Mouse (Mus musculus): ENCODE measurements around the gene Itgb5. TPM values are rescaled to one million over a fixed set of nuclear protein-coding genes. Genes with fewer than 3 reads are reported as not detected.
A peak's percentile ranks its signal among the peaks of the same experiment; 100 is the strongest.

Itgb5 gene
- polyA plus RNA-seq, 1 experiment from 2014 or later: 67.1 TPM

GRCm38 (mm10) chr16:33944772-33945171 is 115.3 kb downstream of the Itgb5 start:
- Histone ChIP-seq H3K4me3 (no peak overlapping the region), H3K9me3 (replicated peaks) (no peaks in the 10 kb centered on the region), H3K36me3 (peaks cover 69% of the 10 kb centered on the region), H3K27ac (peak overlapping the region; percentile 80), H3K4me1 (peaks cover 76% of the 10 kb centered on the region), H3K27me3 (ENCODE audit: low read depth, poor library complexity, severe bottlenecking) (no peaks in the 10 kb centered on the region)
- 12% methylated on average over 6 of the region's 6 CpGs for WGBS
- DNase-seq (ENCODE audit: low spot score): no peak

GRCm38 (mm10) chr16:33946021-33946420 is 116.6 kb downstream of the Itgb5 start:
- WGBS: 49% methylated on average over 7 of the region's 7 CpGs
- H3K27ac ChIP-seq: peak overlapping the region; percentile 80
- H3K4me3 ChIP-seq: no peak overlapping the region
- H3K27me3 ChIP-seq (ENCODE audit: low read depth, poor library complexity, severe bottlenecking): no peaks in the 10 kb centered on the region
- H3K4me1 ChIP-seq: peaks cover 64% of the 10 kb centered on the region
- H3K9me3 ChIP-seq (replicated peaks): no peaks in the 10 kb centered on the region
- peaks cover 70% of the 10 kb centered on the region for H3K36me3 ChIP-seq
- no peak for DNase-seq (ENCODE audit: low spot score)

- Histone ChIP-seq H3K27ac (peak overlapping the region; percentile 19), H3K27me3 (ENCODE audit: low read depth, poor library complexity, severe bottlenecking) (no peaks in the 10 kb centered on the region), H3K4me1 (peaks cover 45% of the 10 kb centered on the region)
These were observed 118.5 kb downstream of the Itgb5 start for GRCm38 (mm10) chr16:33947664-33948571.

GRCm38 (mm10) chr16:33950386-33950785 is 120.9 kb downstream of the Itgb5 start:
- no peak overlapping the region for H3K27ac ChIP-seq
- whole genome bisulfite sequencing: 86% methylated on average over 6 of the region's 6 CpGs
- H3K4me3 ChIP-seq: no peak overlapping the region
- no peaks in the 10 kb centered on the region for H3K27me3 ChIP-seq (ENCODE audit: low read depth, poor library complexity, severe bottlenecking)
- H3K36me3 ChIP-seq: peaks cover 81% of the 10 kb centered on the region
- DNase-seq (ENCODE audit: low spot score): peak; percentile 32
- H3K4me1 ChIP-seq: peaks cover 20% of the 10 kb centered on the region
- no peaks in the 10 kb centered on the region for H3K9me3 ChIP-seq (replicated peaks)

More at GRCm38 (mm10) chr16:33947664-33948571, 118.5 kb downstream of the Itgb5 start:
- Histone ChIP-seq H3K9me3 (replicated peaks) (no peaks in the 10 kb centered on the region), H3K4me3 (no peak overlapping the region), H3K36me3 (peaks cover 65% of the 10 kb centered on the region)
- peak; percentile 27 for DNase-seq (ENCODE audit: low spot score)
- WGBS: 89% methylated on average over 17 of the region's 17 CpGs

GRCm38 (mm10) chr16:33950830-33951229 is 121.4 kb downstream of the Itgb5 start:
- H3K4me3 ChIP-seq: no peak overlapping the region
- WGBS: 18% methylated on average over 4 of the region's 4 CpGs
- peaks cover 82% of the 10 kb centered on the region for H3K36me3 ChIP-seq
- H3K27ac ChIP-seq: no peak overlapping the region
- H3K9me3 ChIP-seq (replicated peaks): no peaks in the 10 kb centered on the region
- peak; percentile 87 for DNase-seq (ENCODE audit: low spot score)
- H3K4me1 ChIP-seq: peaks cover 16% of the 10 kb centered on the region
- no peaks in the 10 kb centered on the region for H3K27me3 ChIP-seq (ENCODE audit: low read depth, poor library complexity, severe bottlenecking)

GRCm38 (mm10) chr16:33953008-33953407 is 123.5 kb downstream of the Itgb5 start:
- no peak overlapping the region for H3K27ac ChIP-seq
- peaks cover 82% of the 10 kb centered on the region for H3K36me3 ChIP-seq
- WGBS: 88% methylated on average over 4 of the region's 4 CpGs
- no peak for DNase-seq (ENCODE audit: low spot score)
- no peak overlapping the region for H3K4me3 ChIP-seq
- no peaks in the 10 kb centered on the region for H3K9me3 ChIP-seq (replicated peaks)
- no peaks in the 10 kb centered on the region for H3K4me1 ChIP-seq
- no peaks in the 10 kb centered on the region for H3K27me3 ChIP-seq (ENCODE audit: low read depth, poor library complexity, severe bottlenecking)

- Histone ChIP-seq H3K4me1 (no peaks in the 10 kb centered on the region), H3K27ac (no peak overlapping the region), H3K9me3 (replicated peaks) (no peaks in the 10 kb centered on the region), H3K36me3 (peaks cover 82% of the 10 kb centered on the region), H3K4me3 (no peak overlapping the region), H3K27me3 (ENCODE audit: low read depth, poor library complexity, severe bottlenecking) (no peaks in the 10 kb centered on the region)
- no peak for DNase-seq (ENCODE audit: low spot score)
- WGBS: 91% methylated on average over 1 of the region's 1 CpGs
These were observed 125.3 kb downstream of the Itgb5 start for GRCm38 (mm10) chr16:33954793-33955192.

- Histone ChIP-seq H3K9me3 (replicated peaks) (no peaks in the 10 kb centered on the region), H3K4me1 (peaks cover 19% of the 10 kb centered on the region), H3K27me3 (ENCODE audit: low read depth, poor library complexity, severe bottlenecking) (no peaks in the 10 kb centered on the region), H3K27ac (no peak overlapping the region), H3K4me3 (no peak overlapping the region), H3K36me3 (peaks cover 61% of the 10 kb centered on the region)
- 97% methylated on average over 6 of the region's 6 CpGs for WGBS
- no peak for DNase-seq (ENCODE audit: low spot score)
These were observed 134.0 kb downstream of the Itgb5 start for GRCm38 (mm10) chr16:33963509-33963908.

- no peak for DNase-seq (ENCODE audit: low spot score)
- no peaks in the 10 kb centered on the region for H3K27me3 ChIP-seq (ENCODE audit: low read depth, poor library complexity, severe bottlenecking)
- H3K27ac ChIP-seq: peak overlapping the region; percentile 90
- H3K4me1 ChIP-seq: peaks cover 19% of the 10 kb centered on the region
- H3K9me3 ChIP-seq (replicated peaks): no peaks in the 10 kb centered on the region
- H3K4me3 ChIP-seq: peak overlapping the region; percentile 76
- peaks cover 36% of the 10 kb centered on the region for H3K36me3 ChIP-seq
- WGBS: 18% methylated on average over 15 of the region's 15 CpGs
These were observed 136.5 kb downstream of the Itgb5 start for GRCm38 (mm10) chr16:33965878-33966537.

GRCm38 (mm10) chr16:33966538-33967282 is 137.2 kb downstream of the Itgb5 start, which contains the start of gene Umps:
Umps (minus strand) TSS chr16:33967038.
- DNase-seq (ENCODE audit: low spot score): peak; percentile 95
- Histone ChIP-seq H3K27me3 (ENCODE audit: low read depth, poor library complexity, severe bottlenecking) (no peaks in the 10 kb centered on the region), H3K27ac (peak within 1 kb of the TSS; percentile 90), H3K36me3 (peaks cover 29% of the 10 kb centered on the region), H3K4me3 (peak within 1 kb of the TSS; percentile 76), H3K9me3 (replicated peaks) (no peaks in the 10 kb centered on the region), H3K4me1 (peaks cover 19% of the 10 kb centered on the region)
- WGBS: 2% methylated on average over 44 of the region's 44 CpGs

GRCm38 (mm10) chr16:33967283-33967640 is 137.8 kb downstream of the Itgb5 start:
- Histone ChIP-seq H3K27me3 (ENCODE audit: low read depth, poor library complexity, severe bottlenecking) (no peaks in the 10 kb centered on the region), H3K4me1 (peaks cover 19% of the 10 kb centered on the region), H3K4me3 (peak overlapping the region; percentile 76), H3K9me3 (replicated peaks) (no peaks in the 10 kb centered on the region), H3K36me3 (peaks cover 23% of the 10 kb centered on the region), H3K27ac (peak overlapping the region; percentile 90)
- WGBS: 77% methylated on average over 2 of the region's 2 CpGs
- no peak for DNase-seq (ENCODE audit: low spot score)

- no peak overlapping the region for H3K4me3 ChIP-seq
- H3K27me3 ChIP-seq (ENCODE audit: low read depth, poor library complexity, severe bottlenecking): no peaks in the 10 kb centered on the region
- DNase-seq (ENCODE audit: low spot score): no peak
- H3K9me3 ChIP-seq (replicated peaks): no peaks in the 10 kb centered on the region
- WGBS: 89% methylated on average over 2 of the region's 2 CpGs
- no peaks in the 10 kb centered on the region for H3K36me3 ChIP-seq
- H3K4me1 ChIP-seq: no peaks in the 10 kb centered on the region
- H3K27ac ChIP-seq: no peak overlapping the region
These were observed 150.4 kb downstream of the Itgb5 start for GRCm38 (mm10) chr16:33979855-33980254.

All from limb, embryonic 10.5 days (tissue).